Mouse (Mus musculus) brain, embryonic 14.5 days (tissue): ENCODE results near the gene Atf6b.

Experiments used
- CTCF ChIP-seq: fragments of 200-500 bp; IDR thresholded peaks from 2 replicates; pipeline ENCODE4 v1.5.1; 2012; ENCODE audit warnings: inconsistent platforms, mild to moderate bottlenecking, moderate library complexity, borderline replicate concordance; ENCODE audit not compliant: insufficient read depth, insufficient read length; ENCODE audit errors: extremely low read depth
- POLR2A ChIP-seq: fragments of 200-500 bp; IDR thresholded peaks from 2 replicates; pipeline ENCODE4 v1.6.1; 2012; ENCODE audit warnings: mild to moderate bottlenecking, inconsistent platforms, borderline replicate concordance; ENCODE audit not compliant: poor library complexity, insufficient read depth, insufficient read length, severe bottlenecking; ENCODE audit errors: extremely low read depth

GRCm38 (mm10) chr17:34658591-34658990, 11.6 kb downstream of the Atf6b start:
- TF ChIP-seq POLR2A (no peak), CTCF (no peak)
